Mouse (Mus musculus) lung, postnatal 14 days (tissue): Measurements from ENCODE around the gene Fxr1.
"Not testable (repeated sequence)": the region's sequence is repeated elsewhere in the genome, so short reads cannot be mapped to it uniquely, and the experiment has no call there.

ENCODE experiments used
- DNase-seq: peaks from one replicate; pipeline ENCODE4 v3.0.0; 2021

Fxr1 gene

GRCm38 (mm10) chr3:34068943-34069342 lies 49.2 kb downstream of the Fxr1 start:
- not testable (repeated sequence) for DNase-seq

- no peak for DNase-seq
Observed at GRCm38 (mm10) chr3:34072726-34073125, 53.0 kb downstream of the Fxr1 start.

- no peak for DNase-seq
Observed at GRCm38 (mm10) chr3:34076058-34076759, 56.5 kb downstream of the Fxr1 start.

- DNase-seq: peak; percentile 92
Observed at GRCm38 (mm10) chr3:34080900-34081662, 61.3 kb downstream of the Fxr1 start, which contains the start of gene Dnajc19. Dnajc19 (minus strand) TSS chr3:34081321.

GRCm38 (mm10) chr3:34081929-34082328 lies 62.2 kb downstream of the Fxr1 start:
- DNase-seq: no peak

- no peak for DNase-seq
Observed at GRCm38 (mm10) chr3:34083655-34084054, 63.9 kb downstream of the Fxr1 start.

GRCm38 (mm10) chr3:34102891-34103290 lies 83.1 kb downstream of the Fxr1 start:
- DNase-seq: no peak

- no peak for DNase-seq
Observed at GRCm38 (mm10) chr3:34103902-34104672, 84.3 kb downstream of the Fxr1 start.

GRCm38 (mm10) chr3:34106421-34106820 lies 86.7 kb downstream of the Fxr1 start:
- no peak for DNase-seq

GRCm38 (mm10) chr3:34107631-34108030 lies 87.9 kb downstream of the Fxr1 start:
- DNase-seq: no peak

- no peak for DNase-seq
Observed at GRCm38 (mm10) chr3:34111941-34112685, 92.4 kb downstream of the Fxr1 start.

- no peak for DNase-seq
Observed at GRCm38 (mm10) chr3:34115806-34116205, 96.1 kb downstream of the Fxr1 start.

GRCm38 (mm10) chr3:34119869-34120268 lies 100.1 kb downstream of the Fxr1 start:
- no peak for DNase-seq
